Mouse (Mus musculus) liver (tissue): ENCODE data around the gene 4932438H23Rik.

ENCODE experiments used
- DNase-seq: peaks from one replicate; pipeline ENCODE4 v3.0.0-alpha.2; 2020; ENCODE audit warnings: mixed read lengths

Gene 4932438H23Rik

GRCm38 (mm10) chr16:91004915-91005538 is 89.9 kb downstream of the 4932438H23Rik start:
- no peak for DNase-seq
